Mouse (Mus musculus): Measurements from ENCODE around the gene Cds2.

DNA sequence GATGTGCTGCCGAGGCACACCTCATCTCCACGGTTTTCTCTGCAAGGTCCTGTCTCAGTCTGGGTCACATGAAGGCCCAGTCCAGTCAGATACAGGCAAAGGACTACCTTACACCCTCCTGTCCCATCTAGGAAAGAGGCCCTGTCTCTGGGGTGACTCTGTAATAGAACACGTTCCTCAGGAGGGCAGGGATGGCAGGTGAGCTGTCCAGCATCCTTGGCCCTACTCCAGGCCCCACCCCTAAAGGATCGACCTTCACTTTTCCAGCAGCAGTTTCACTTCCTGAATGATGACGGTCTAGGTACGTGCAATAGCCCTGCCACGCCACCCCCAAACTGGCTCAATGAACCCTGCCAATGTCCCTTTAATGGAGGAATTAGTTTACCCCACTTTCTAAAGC lies 27.0 kb upstream of the Cds2 start:
- TF ChIP-seq TCF12 (IDR thresholded peaks at IDR 0.05; ENCODE audit: insufficient read depth, poor library complexity, severe bottlenecking) (no peak), POLR2A (IDR thresholded peaks at IDR 0.05; ENCODE audit: insufficient read length, low read depth) (no peak), MYOG (IDR thresholded peaks at IDR 0.05; ENCODE audit: control insufficient read depth in 1 of 3, insufficient read depth in 1 of 3, insufficient read length in 2 of 3, low read depth in 2 of 3) (no peak), CEBPB (IDR thresholded peaks at IDR 0.05; ENCODE audit: insufficient read depth, poor library complexity, severe bottlenecking) (no peak), REST (IDR thresholded peaks at IDR 0.05; ENCODE audit: insufficient read depth, insufficient read length) (no peak), E2F4 (IDR thresholded peaks at IDR 0.05; ENCODE audit: insufficient read depth) (no peak)
